Mouse (Mus musculus) brain, embryonic 14.5 days (tissue): ENCODE results near the gene Ank2.

Experiments used
- CTCF ChIP-seq: fragments of 200-500 bp; IDR thresholded peaks from 2 replicates; pipeline ENCODE4 v1.5.1; 2012; ENCODE audit warnings: inconsistent platforms, mild to moderate bottlenecking, moderate library complexity, borderline replicate concordance; ENCODE audit not compliant: insufficient read depth, insufficient read length; ENCODE audit errors: extremely low read depth
- POLR2A ChIP-seq: fragments of 200-500 bp; IDR thresholded peaks from 2 replicates; pipeline ENCODE4 v1.6.1; 2012; ENCODE audit warnings: mild to moderate bottlenecking, inconsistent platforms, borderline replicate concordance; ENCODE audit not compliant: poor library complexity, insufficient read depth, insufficient read length, severe bottlenecking; ENCODE audit errors: extremely low read depth

DNA sequence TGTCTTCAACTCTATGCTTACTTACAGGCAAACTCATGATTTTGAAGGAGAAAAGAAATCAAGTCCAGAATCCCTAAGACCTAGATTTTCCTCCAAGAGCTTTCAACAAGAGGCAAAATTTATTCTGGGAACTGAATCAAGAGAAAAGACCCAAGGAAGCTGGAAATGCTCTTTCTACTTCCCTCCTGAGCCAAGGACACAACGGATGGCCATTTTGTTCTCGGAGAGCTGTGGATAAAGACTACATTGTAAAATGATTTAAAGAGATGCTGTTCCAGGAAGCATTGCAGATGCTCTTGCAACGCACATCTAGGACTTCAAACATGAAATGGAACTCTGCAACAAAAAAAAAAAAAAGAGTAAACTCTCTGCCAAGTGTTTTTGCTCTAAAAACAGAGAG is 481.6 kb downstream of the Ank2 start:
- TF ChIP-seq CTCF (no peak), POLR2A (no peak)
